Comparison of ENCODE assay signal across 8 mouse cellular contexts in the genomic region with DNA sequence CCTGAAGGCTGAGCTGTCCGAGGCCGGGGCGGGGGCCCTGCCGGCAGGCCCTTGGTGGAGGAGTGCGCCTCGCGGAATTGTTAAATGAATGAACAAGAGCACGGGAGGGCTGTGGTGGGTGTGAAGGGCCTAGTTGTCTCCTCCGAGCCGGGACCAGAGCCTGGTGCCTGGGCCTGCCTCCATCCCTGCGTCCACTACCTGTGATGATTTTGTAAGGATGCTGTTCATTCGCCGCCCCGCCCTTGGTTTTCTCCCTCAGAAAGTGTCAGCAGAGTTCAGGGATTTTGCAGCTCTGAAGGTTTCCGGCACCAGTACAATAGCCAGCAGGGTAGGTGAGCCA. TPM values are rescaled to one million over a fixed set of nuclear protein-coding genes. Genes with fewer than 3 reads are reported as not detected.
DNase-seq lines count a peak whose midpoint lies in the region; ATAC-seq and TF ChIP-seq lines count a peak whose summit lies in the region.

No protein-coding gene starts in this region.

- H3K4me2 ChIP-seq in liver, embryonic 11.5 days: peak overlapping the region; percentile 91

- H3K4me1 ChIP-seq in liver, embryonic 11.5 days (replicated peaks; ENCODE audit: control insufficient read depth, insufficient read depth, low read length): no peaks in the 10 kb centered on the region; the same call in 1 of the 2 replicates
- H3K4me1 ChIP-seq in small intestine, adult 2 months (ENCODE audit: control insufficient read depth, insufficient read depth, insufficient read length, low read length): no peaks in the 10 kb centered on the region

- DNase-seq in adrenal gland, adult 8-10 months: peak; percentile 5
- no peak for DNase-seq in adrenal gland, postnatal 14 days
- peak; percentile 9 for DNase-seq in retina, postnatal 7 days (ENCODE audit: low read depth, low spot score)
- no peak for DNase-seq in retina, postnatal 1 day
- DNase-seq in cerebellum, adult 9-10 months: peak; percentile 66
- DNase-seq in heart, postnatal 4 days: peak; percentile 25
- no peak for DNase-seq in liver, embryonic 11.5 days (ENCODE audit: low spot score)

- WGBS in liver, embryonic 11.5 days: under 1% methylated on average over 15 of the region's 15 CpGs
- under 1% methylated on average over 15 of the region's 15 CpGs for WGBS in small intestine, adult 2 months

- H3K9me3 ChIP-seq in liver, embryonic 11.5 days (ENCODE audit: control insufficient read depth, low read length): no peaks in the 10 kb centered on the region

- TF ChIP-seq POLR2A in small intestine, adult 2 months (IDR thresholded peaks at IDR 0.05; ENCODE audit: low read depth, low read length): no peak

- peaks cover 6% of the 10 kb centered on the region for H3K36me3 ChIP-seq in liver, embryonic 11.5 days (ENCODE audit: control insufficient read depth, insufficient read depth, low read length)
- no peaks in the 10 kb centered on the region for H3K36me3 ChIP-seq in small intestine, adult 2 months (ENCODE audit: control insufficient read depth, insufficient read depth, low read length)

- H3K27me3 ChIP-seq in liver, embryonic 11.5 days (replicated peaks; ENCODE audit: control insufficient read depth, insufficient read depth, low read length): no peaks in the 10 kb centered on the region
- no peaks in the 10 kb centered on the region for H3K27me3 ChIP-seq in small intestine, adult 2 months (ENCODE audit: control insufficient read depth, insufficient read depth, low read length)

- TF ChIP-seq CTCF in small intestine, adult 2 months (IDR thresholded peaks at IDR 0.05; ENCODE audit: extremely low read depth, insufficient read length, insufficient replicate concordance, low read depth, low read length): no peak

- H3K4me3 ChIP-seq in liver, embryonic 11.5 days (ENCODE audit: low read depth, low read length): peak overlapping the region; percentile 98
- H3K4me3 ChIP-seq in small intestine, adult 2 months (ENCODE audit: low read depth, low read length): peak overlapping the region; percentile 97

- H3K9ac ChIP-seq in liver, embryonic 11.5 days (ENCODE audit: low read depth, low read length): peak overlapping the region; percentile 98

- H3K27ac ChIP-seq in liver, embryonic 11.5 days (ENCODE audit: low read depth, low read length): peak overlapping the region; percentile 76
- H3K27ac ChIP-seq in small intestine, adult 2 months (ENCODE audit: insufficient read depth, low read depth, low read length): no peak overlapping the region

- ATAC-seq in liver, embryonic 11.5 days (replicated peaks; ENCODE audit: low FRiP score): peak; percentile 47

RNA-seq across cellular contexts. Expression of a gene that starts 0.6 kb away (rescaled TPM):
- 10 to 100 TPM; 38.7 to 58.2 (median 51.2) TPM for total RNA-seq in adrenal gland, adult 8-10 months (2022)
- total RNA-seq in adrenal gland, postnatal 14 days (2021): 45.3 and 52.8 TPM in 2 replicates
- 100 to 1,000 TPM in 1 of 2 experiments, 10 to 100 TPM in 1; 91.2 to 102 TPM for total RNA-seq in heart, postnatal 4 days (2021)
- polyA plus RNA-seq in liver, embryonic 11.5 days (2014; fragmentation: Nextera tagmentation; extraction: Ambion mirVana): 49.4 and 65.0 TPM in 2 replicates
- polyA plus RNA-seq in small intestine, adult 2 months (2012; rRNA removed): 1.1 and 2.7 TPM in 2 replicates

Comparison
In these comparisons a context has a peak if more than half of its experiments do, and no peak if none do; other contexts are left out.
1. DNase-seq: peak in adrenal gland, adult 8-10 months (single experiment), retina, postnatal 7 days (single experiment), cerebellum, adult 9-10 months (single experiment) and heart, postnatal 4 days (single experiment); none in adrenal gland, postnatal 14 days (single experiment), retina, postnatal 1 day (single experiment) and liver, embryonic 11.5 days (single experiment).